Mouse (Mus musculus): ENCODE measurements around the gene Olfr1145. TPM values are rescaled to one million over a fixed set of nuclear protein-coding genes. Genes with fewer than 3 reads are reported as not detected.

The Olfr1145 gene
- total RNA-seq (2015) (not detected in 2 replicates), total RNA-seq (2017) (not detected in 2 replicates)

- ATAC-seq (ENCODE audit: poor library complexity, severe bottlenecking), result no peak
These were observed at the start of gene Olfr1145 for GRCm38 (mm10) chr2:87809522-87809921. Gene Olfr1145, plus strand, starts transcription at chr2:87809822.

DNA sequence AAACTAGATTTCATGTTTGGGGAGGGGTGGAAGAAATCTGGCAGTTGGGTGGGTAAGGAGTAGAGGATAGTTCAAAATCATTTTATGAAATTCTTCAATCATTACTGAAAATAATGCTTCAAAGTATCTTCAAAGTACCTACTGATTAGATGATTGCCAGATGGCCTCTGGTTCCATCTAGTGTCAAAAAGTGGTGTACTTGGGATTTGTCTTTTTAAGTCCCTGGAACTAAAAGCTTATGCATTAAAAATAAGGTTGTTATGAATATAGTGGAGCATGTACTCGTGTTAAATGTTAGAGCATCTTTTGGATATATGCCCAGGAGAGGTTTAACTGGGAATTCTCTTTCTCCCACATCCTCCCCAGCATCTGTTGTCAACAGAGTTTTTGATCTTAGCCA, 33.5 kb upstream of the Olfr1145 start:
- ATAC-seq (ENCODE audit: poor library complexity, severe bottlenecking), result no peak

DNA sequence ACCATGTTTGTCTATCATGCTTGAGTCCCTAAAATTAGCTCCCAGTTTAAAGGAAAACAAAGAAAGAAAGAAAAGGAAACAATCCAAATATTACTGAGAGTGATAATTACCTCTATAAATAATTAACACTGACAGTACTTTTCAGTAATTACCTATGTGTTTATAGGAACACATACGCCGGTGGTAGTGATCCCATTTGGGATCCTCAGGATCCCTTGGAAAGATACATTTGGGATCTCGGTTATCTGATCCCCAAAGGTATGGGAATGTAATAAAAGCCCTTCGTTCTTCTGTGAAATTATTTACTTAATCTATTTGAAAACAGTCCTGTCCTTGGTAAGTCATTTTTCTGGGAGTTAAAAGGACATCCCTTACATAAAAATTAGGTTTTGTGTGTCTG, 30.4 kb upstream of the Olfr1145 start, which contains the start of gene Olfr152:
TSS of gene Olfr152 (plus strand) at position 301 of the 400 bp plus-strand sequence.
- ATAC-seq (ENCODE audit: poor library complexity, severe bottlenecking), result no peak

DNA sequence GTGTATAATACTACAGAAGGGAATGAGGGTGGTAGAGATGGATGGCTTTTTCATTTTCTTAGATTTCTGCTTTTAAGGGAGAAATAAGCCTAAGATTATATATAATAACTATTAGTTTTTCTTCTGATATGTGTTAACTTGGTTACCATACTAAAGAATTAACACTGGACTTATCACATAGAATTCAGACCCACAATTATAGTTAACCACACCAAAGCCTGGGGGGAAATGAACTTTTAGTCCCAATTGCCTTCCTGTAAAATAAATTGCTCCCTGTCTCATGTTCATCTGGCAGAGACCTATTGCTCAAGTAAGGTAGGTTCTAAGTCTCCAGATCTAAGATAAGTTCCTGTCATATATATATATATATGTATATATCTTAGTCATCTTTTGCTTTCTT, 9.3 kb upstream of the Olfr1145 start, which contains the start of gene Olfr1143:
TSS of gene Olfr1143 (plus strand) at position 301 of the 400 bp plus-strand sequence.
- no peak for ATAC-seq (ENCODE audit: poor library complexity, severe bottlenecking)

DNA sequence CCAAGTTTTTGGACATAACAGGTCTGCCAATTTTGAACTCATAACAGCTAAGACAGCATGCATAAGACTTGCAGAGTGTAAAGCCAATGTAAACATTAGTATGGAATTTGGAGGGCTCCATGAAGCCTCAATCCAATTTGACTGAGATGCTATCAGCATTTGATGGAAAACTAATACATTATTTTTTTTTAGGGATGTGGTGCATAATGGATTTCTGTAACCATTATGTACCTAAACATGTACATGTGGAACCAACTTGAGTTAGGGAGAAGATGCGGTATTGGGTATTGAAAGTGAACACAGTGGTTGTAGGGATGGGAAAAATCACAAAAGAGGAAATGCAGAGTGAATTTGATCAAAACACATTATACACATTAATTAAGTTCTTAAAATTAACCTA, 20.6 kb downstream of the Olfr1145 start, which contains the start of gene Olfr1148:
TSS of gene Olfr1148 (plus strand) at position 301 of the 400 bp plus-strand sequence.
- ATAC-seq (ENCODE audit: poor library complexity, severe bottlenecking), result no peak

- no peak for ATAC-seq (ENCODE audit: poor library complexity, severe bottlenecking)
These were observed 34.1 kb downstream of the Olfr1145 start, which contains the start of gene Olfr1150-ps1 for GRCm38 (mm10) chr2:87843693-87844092. Gene Olfr1150-ps1, plus strand, starts transcription at chr2:87843993.

- ATAC-seq (ENCODE audit: poor library complexity, severe bottlenecking), result no peak
These were observed 45.9 kb downstream of the Olfr1145 start, which contains the start of gene Olfr1151 for GRCm38 (mm10) chr2:87855562-87855961. Gene Olfr1151, plus strand, starts transcription at chr2:87855862.

Other genes with a start within 250 kb of the Olfr1145 start
- gene Olfr1129, start 235.9 kb upstream of the Olfr1145 start, total RNA-seq (2015), result not detected in 2 replicates
- gene Olfr1129, start 235.9 kb upstream of the Olfr1145 start, total RNA-seq (2017), result not detected in 2 replicates
- gene Olfr1130, start 203.6 kb upstream of the Olfr1145 start, total RNA-seq (2015), result not detected in 2 replicates
- not detected in 2 replicates for gene Olfr1130, start 203.6 kb upstream of the Olfr1145 start, total RNA-seq (2017)
- not detected in 2 replicates for gene Olfr1131, start 182.7 kb upstream of the Olfr1145 start, total RNA-seq (2015)
- gene Olfr1131, start 182.7 kb upstream of the Olfr1145 start, total RNA-seq (2017), result not detected in 2 replicates
- gene Olfr1132, start 172.3 kb upstream of the Olfr1145 start, total RNA-seq (2015), result not detected in 2 replicates
- gene Olfr1132, start 172.3 kb upstream of the Olfr1145 start, total RNA-seq (2017), result not detected in 2 replicates
- gene Olfr1133, start 162.4 kb upstream of the Olfr1145 start, total RNA-seq (2015), result not detected in 2 replicates
- not detected in 2 replicates for gene Olfr1133, start 162.4 kb upstream of the Olfr1145 start, total RNA-seq (2017)
- not detected in 2 replicates for gene Olfr1134, start 151.4 kb upstream of the Olfr1145 start, total RNA-seq (2015)
- not detected in 2 replicates for gene Olfr1134, start 151.4 kb upstream of the Olfr1145 start, total RNA-seq (2017)
- gene Olfr1135, start 136.2 kb upstream of the Olfr1145 start, total RNA-seq (2015), result not detected in 2 replicates
- not detected in 2 replicates for gene Olfr1135, start 136.2 kb upstream of the Olfr1145 start, total RNA-seq (2017)
- gene Olfr1136, start 115.9 kb upstream of the Olfr1145 start, total RNA-seq (2015), result not detected in 2 replicates
- gene Olfr1136, start 115.9 kb upstream of the Olfr1145 start, total RNA-seq (2017), result not detected in 2 replicates
- not detected in 2 replicates for gene Olfr1137, start 96.6 kb upstream of the Olfr1145 start, total RNA-seq (2015)
- not detected in 2 replicates for gene Olfr1137, start 96.6 kb upstream of the Olfr1145 start, total RNA-seq (2017)
- not detected in 2 replicates for gene Olfr1138, start 69.8 kb upstream of the Olfr1145 start, total RNA-seq (2015)
- not detected in 2 replicates for gene Olfr1138, start 69.8 kb upstream of the Olfr1145 start, total RNA-seq (2017)
- not detected in 2 replicates for gene Olfr1140, start 66.1 kb upstream of the Olfr1145 start, total RNA-seq (2015)
- not detected in 2 replicates for gene Olfr1140, start 66.1 kb upstream of the Olfr1145 start, total RNA-seq (2017)
- gene Olfr1141, start 55.8 kb upstream of the Olfr1145 start, total RNA-seq (2015), result not detected in 2 replicates
- gene Olfr1141, start 55.8 kb upstream of the Olfr1145 start, total RNA-seq (2017), result not detected in 2 replicates
- not detected in 2 replicates for gene Olfr152, start 30.3 kb upstream of the Olfr1145 start, total RNA-seq (2015)
- gene Olfr152, start 30.3 kb upstream of the Olfr1145 start, total RNA-seq (2017), result not detected in 2 replicates
- gene Olfr1143, start 9.2 kb upstream of the Olfr1145 start, total RNA-seq (2015), result not detected in 2 replicates
- not detected in 2 replicates for gene Olfr1143, start 9.2 kb upstream of the Olfr1145 start, total RNA-seq (2017)
- gene Olfr1148, start 20.7 kb downstream of the Olfr1145 start, total RNA-seq (2015), result not detected in 2 replicates
- not detected in 2 replicates for gene Olfr1148, start 20.7 kb downstream of the Olfr1145 start, total RNA-seq (2017)
- gene Olfr1150-ps1, start 34.2 kb downstream of the Olfr1145 start, total RNA-seq (2015), result not detected in 2 replicates
- not detected in 2 replicates for gene Olfr1150-ps1, start 34.2 kb downstream of the Olfr1145 start, total RNA-seq (2017)
- gene Olfr1151, start 46.0 kb downstream of the Olfr1145 start, total RNA-seq (2015), result not detected in 2 replicates
- gene Olfr1151, start 46.0 kb downstream of the Olfr1145 start, total RNA-seq (2017), result not detected in 2 replicates
- gene Olfr1152, start 56.7 kb downstream of the Olfr1145 start, total RNA-seq (2015), result not detected in 2 replicates
- not detected in 2 replicates for gene Olfr1152, start 56.7 kb downstream of the Olfr1145 start, total RNA-seq (2017)
- gene Olfr1153, start 85.1 kb downstream of the Olfr1145 start, total RNA-seq (2015), result not detected in 2 replicates
- gene Olfr1153, start 85.1 kb downstream of the Olfr1145 start, total RNA-seq (2017), result not detected in 2 replicates
- gene Olfr1154, start 95.3 kb downstream of the Olfr1145 start, total RNA-seq (2015), result not detected in 2 replicates
- gene Olfr1154, start 95.3 kb downstream of the Olfr1145 start, total RNA-seq (2017), result not detected in 2 replicates
- not detected in 2 replicates for gene Olfr1155, start 135.3 kb downstream of the Olfr1145 start, total RNA-seq (2015)
- gene Olfr1155, start 135.3 kb downstream of the Olfr1145 start, total RNA-seq (2017), result not detected in 2 replicates
- not detected in 2 replicates for gene Olfr1156, start 143.3 kb downstream of the Olfr1145 start, total RNA-seq (2015)
- not detected in 2 replicates for gene Olfr1156, start 143.3 kb downstream of the Olfr1145 start, total RNA-seq (2017)
- gene Olfr1157, start 158.5 kb downstream of the Olfr1145 start, total RNA-seq (2015), result not detected in 2 replicates
- gene Olfr1157, start 158.5 kb downstream of the Olfr1145 start, total RNA-seq (2017), result not detected in 2 replicates
- not detected in 2 replicates for gene Olfr74, start 164.8 kb downstream of the Olfr1145 start, total RNA-seq (2015)
- not detected in 2 replicates for gene Olfr74, start 164.8 kb downstream of the Olfr1145 start, total RNA-seq (2017)
- gene Olfr1158, start 180.3 kb downstream of the Olfr1145 start, total RNA-seq (2015), result not detected in 2 replicates
- not detected in 2 replicates for gene Olfr1158, start 180.3 kb downstream of the Olfr1145 start, total RNA-seq (2017)
- not detected in 2 replicates for gene Olfr1160, start 198.4 kb downstream of the Olfr1145 start, total RNA-seq (2015)
- not detected in 2 replicates for gene Olfr1160, start 198.4 kb downstream of the Olfr1145 start, total RNA-seq (2017)
- not detected in 2 replicates for gene Olfr1161, start 213.0 kb downstream of the Olfr1145 start, total RNA-seq (2015)
- gene Olfr1161, start 213.0 kb downstream of the Olfr1145 start, total RNA-seq (2017), result not detected in 2 replicates
- gene Olfr73, start 227.9 kb downstream of the Olfr1145 start, total RNA-seq (2015), result not detected in 2 replicates
- not detected in 2 replicates for gene Olfr73, start 227.9 kb downstream of the Olfr1145 start, total RNA-seq (2017)
- gene Olfr1162, start 241.3 kb downstream of the Olfr1145 start, total RNA-seq (2015), result not detected in 2 replicates
- not detected in 2 replicates for gene Olfr1162, start 241.3 kb downstream of the Olfr1145 start, total RNA-seq (2017)

All from megakaryocyte, adult 5-6 weeks (primary cell).